Mouse (Mus musculus): ENCODE measurements at regions not wholly inside any gene's neighbourhood (a gene's known extent, or its start where the extent isn't known, plus 50 kb on each side); places are given as distances from the start of the nearest gene placed in this dataset.
A peak's percentile ranks its signal among the peaks of the same experiment; 100 is the strongest.

GRCm38 (mm10) chr17:4906504-4906903 is 87.6 kb upstream of the Arid1b start:
- DNase-seq (ENCODE audit: low read depth, low spot score): no peak
- Histone ChIP-seq H3K9me3 (ENCODE audit: control insufficient read depth, insufficient read depth, low read depth, low read length) (no peaks in the 10 kb centered on the region), H3K4me3 (ENCODE audit: insufficient read depth in 1 of 2, low read depth in 1 of 2, low read length in 2 of 2, poor library complexity in 1 of 2, severe bottlenecking in 1 of 2) (0 out of 4 replicates have a peak overlapping the region, but pooled peaks of 1 of the 2 experiments have one; percentile 94), H3K27ac (ENCODE audit: insufficient read depth, low read depth, low read length, poor library complexity, severe bottlenecking) (no peak overlapping the region), H3K36me3 (ENCODE audit: control insufficient read depth, insufficient read depth, low read length, poor library complexity, severe bottlenecking) (no peaks in the 10 kb centered on the region), H3K9ac (ENCODE audit: insufficient read depth, low read depth, low read length, poor library complexity, severe bottlenecking) (no peak overlapping the region), H3K4me1 (ENCODE audit: control insufficient read depth in 2 of 2, insufficient read depth in 2 of 2, low read length in 2 of 2, poor library complexity in 1 of 2) (no peaks in the 10 kb centered on the region)
- in situ Hi-C loops (cut with MboI; ENCODE audit: low sequenced_read_pairs in 2 of 2, unreplicated experiment in 2 of 2): no loop called here
- TF ChIP-seq ZNF384 (IDR thresholded peaks at IDR 0.05; ENCODE audit: low read depth, low read length) (no peak), CHD2 (IDR thresholded peaks at IDR 0.05; ENCODE audit: low read depth, low read length) (no peak), MAFK (IDR thresholded peaks at IDR 0.05; ENCODE audit: insufficient read depth, low read depth, low read length) (no peak), ZC3H11A (IDR thresholded peaks at IDR 0.05; ENCODE audit: borderline replicate concordance, low read depth, low read length) (no peak), HCFC1 (IDR thresholded peaks at IDR 0.05; ENCODE audit: borderline replicate concordance, insufficient read depth, low read length) (no peak)

GRCm38 (mm10) chr17:4907181-4907752 is 86.9 kb upstream of the Arid1b start:
- H3K9ac ChIP-seq (ENCODE audit: insufficient read depth, low read depth, low read length, poor library complexity, severe bottlenecking): peak overlapping the region; percentile 54
- TF ChIP-seq ZC3H11A (IDR thresholded peaks at IDR 0.05; ENCODE audit: borderline replicate concordance, low read depth, low read length) (no peak), HCFC1 (IDR thresholded peaks at IDR 0.05; ENCODE audit: borderline replicate concordance, insufficient read depth, low read length) (no peak), ZNF384 (IDR thresholded peaks at IDR 0.05; ENCODE audit: low read depth, low read length) (peak; percentile 25; the same call in 1 of the 2 replicates), MAFK (IDR thresholded peaks at IDR 0.05; ENCODE audit: insufficient read depth, low read depth, low read length) (no peak), CHD2 (IDR thresholded peaks at IDR 0.05; ENCODE audit: low read depth, low read length) (no peak)
- in situ Hi-C loops (cut with MboI; ENCODE audit: low sequenced_read_pairs in 2 of 2, unreplicated experiment in 2 of 2): no loop called here
- no peaks in the 10 kb centered on the region for H3K9me3 ChIP-seq (ENCODE audit: control insufficient read depth, insufficient read depth, low read depth, low read length)
- H3K4me3 ChIP-seq (ENCODE audit: insufficient read depth in 1 of 2, low read depth in 1 of 2, low read length in 2 of 2, poor library complexity in 1 of 2, severe bottlenecking in 1 of 2): peak overlapping the region; percentile 84 to 94
- no peaks in the 10 kb centered on the region for H3K4me1 ChIP-seq (ENCODE audit: control insufficient read depth in 2 of 2, insufficient read depth in 2 of 2, low read length in 2 of 2, poor library complexity in 1 of 2)
- H3K27ac ChIP-seq (ENCODE audit: insufficient read depth, low read depth, low read length, poor library complexity, severe bottlenecking): peak overlapping the region; percentile 92; the same call in 1 of the 2 replicates
- peak; percentile 54 for DNase-seq (ENCODE audit: low read depth, low spot score)
- no peaks in the 10 kb centered on the region for H3K36me3 ChIP-seq (ENCODE audit: control insufficient read depth, insufficient read depth, low read length, poor library complexity, severe bottlenecking)

- H3K36me3 ChIP-seq (ENCODE audit: control insufficient read depth, insufficient read depth, low read length, poor library complexity, severe bottlenecking): no peaks in the 10 kb centered on the region
- peak overlapping the region; percentile 92 for H3K9ac ChIP-seq (ENCODE audit: insufficient read depth, low read depth, low read length, poor library complexity, severe bottlenecking)
- peak overlapping the region; percentile 84 to 94 for H3K4me3 ChIP-seq (ENCODE audit: insufficient read depth in 1 of 2, low read depth in 1 of 2, low read length in 2 of 2, poor library complexity in 1 of 2, severe bottlenecking in 1 of 2)
- H3K27ac ChIP-seq (ENCODE audit: insufficient read depth, low read depth, low read length, poor library complexity, severe bottlenecking): peak overlapping the region; percentile 92
- H3K4me1 ChIP-seq (ENCODE audit: control insufficient read depth in 2 of 2, insufficient read depth in 2 of 2, low read length in 2 of 2, poor library complexity in 1 of 2): no peaks in the 10 kb centered on the region
- TF ChIP-seq HCFC1 (IDR thresholded peaks at IDR 0.05; ENCODE audit: borderline replicate concordance, insufficient read depth, low read length): peak; percentile 60; the same call in 1 of the 2 replicates
- no peak for TF ChIP-seq ZNF384 (IDR thresholded peaks at IDR 0.05; ENCODE audit: low read depth, low read length)
- peak; percentile 59 for DNase-seq (ENCODE audit: low read depth, low spot score)
- no peaks in the 10 kb centered on the region for H3K9me3 ChIP-seq (ENCODE audit: control insufficient read depth, insufficient read depth, low read depth, low read length)
- in situ Hi-C loops (cut with MboI; ENCODE audit: low sequenced_read_pairs in 2 of 2, unreplicated experiment in 2 of 2): no loop called here
These were observed 86.1 kb upstream of the Arid1b start for GRCm38 (mm10) chr17:4907841-4908571.

- DNase-seq (ENCODE audit: low read depth, low spot score): no peak
- no peaks in the 10 kb centered on the region for H3K36me3 ChIP-seq (ENCODE audit: control insufficient read depth, insufficient read depth, low read length, poor library complexity, severe bottlenecking)
These were observed 85.6 kb upstream of the Arid1b start for GRCm38 (mm10) chr17:4908572-4908965.

More at GRCm38 (mm10) chr17:4908572-4908965, 85.6 kb upstream of the Arid1b start:
- in situ Hi-C loops (cut with MboI; ENCODE audit: low sequenced_read_pairs in 2 of 2, unreplicated experiment in 2 of 2): no loop called here
- Histone ChIP-seq H3K27ac (ENCODE audit: insufficient read depth, low read depth, low read length, poor library complexity, severe bottlenecking) (no peak overlapping the region; the same call in 1 of the 2 replicates), H3K9ac (ENCODE audit: insufficient read depth, low read depth, low read length, poor library complexity, severe bottlenecking) (peak overlapping the region; percentile 92), H3K4me1 (ENCODE audit: control insufficient read depth in 2 of 2, insufficient read depth in 2 of 2, low read length in 2 of 2, poor library complexity in 1 of 2) (no peaks in the 10 kb centered on the region), H3K9me3 (ENCODE audit: control insufficient read depth, insufficient read depth, low read depth, low read length) (no peaks in the 10 kb centered on the region), H3K4me3 (ENCODE audit: insufficient read depth in 1 of 2, low read depth in 1 of 2, low read length in 2 of 2, poor library complexity in 1 of 2, severe bottlenecking in 1 of 2) (peak overlapping the region; percentile 84)
- TF ChIP-seq CHD2 (IDR thresholded peaks at IDR 0.05; ENCODE audit: low read depth, low read length) (no peak), MAFK (IDR thresholded peaks at IDR 0.05; ENCODE audit: insufficient read depth, low read depth, low read length) (no peak), ZNF384 (IDR thresholded peaks at IDR 0.05; ENCODE audit: low read depth, low read length) (no peak), HCFC1 (IDR thresholded peaks at IDR 0.05; ENCODE audit: borderline replicate concordance, insufficient read depth, low read length) (no peak), ZC3H11A (IDR thresholded peaks at IDR 0.05; ENCODE audit: borderline replicate concordance, low read depth, low read length) (no peak)

Measured in ES-E14 (cell line).